Comparison of ENCODE assay signal across 14 mouse cellular contexts in genomic region chr9:69713577-69714327, GRCm38 (mm10). TPM values are rescaled to one million over a fixed set of nuclear protein-coding genes. Genes with fewer than 3 reads are reported as not detected.
DNase-seq lines count a peak whose midpoint lies in the region; ATAC-seq and TF ChIP-seq lines count a peak whose summit lies in the region.
"Had no signal": no experiment of that assay in that cellular context is flagged by ENCODE, and none has a peak within 500 bp of the region (broad histone marks: within the 10 kb centered on the region; RNA-seq: fewer than 3 reads in every experiment).

No protein-coding gene starts in this region.

- H3K4me2 ChIP-seq in lung, embryonic 14.5 days, result peak overlapping the region; percentile 43
- H3K4me2 ChIP-seq in hindbrain, embryonic 14.5 days (replicated peaks), result peak overlapping the region; percentile 29
- H3K4me2 ChIP-seq in neural tube, embryonic 11.5 days (ENCODE audit: low read depth), result no peak overlapping the region; the same call in 1 of the 2 replicates
- H3K4me2 ChIP-seq: heart, embryonic 15.5 days; liver, embryonic 11.5 days had no signal

- DNase-seq in lung, embryonic 14.5 days, result peak; percentile 56
- no peak for DNase-seq in lung, postnatal 36 days
- DNase-seq in embryo, embryonic 9.5 days (ENCODE audit: extremely low spot score), result peak; percentile 64
- DNase-seq in hindbrain, embryonic 14.5 days (ENCODE audit: low spot score), result peak; percentile 49
- DNase-seq in neural tube, embryonic 11.5 days (ENCODE audit: low spot score), result peak; percentile 78
- no peak for DNase-seq in ovary, postnatal 14 days (ENCODE audit: low spot score)
- DNase-seq in left cerebral cortex, adult 11 months (ENCODE audit: low spot score), result no peak
- DNase-seq in kidney, adult 11 months, result no peak
- DNase-seq: cerebellum, postnatal 36 days; layer of hippocampus, postnatal 36 days; right cerebral cortex, adult 18-20 months had no signal

- H3K9me3 ChIP-seq in lung, embryonic 14.5 days (ENCODE audit: low read depth, low read length), result no peaks in the 10 kb centered on the region
- H3K9me3 ChIP-seq in hindbrain, embryonic 14.5 days (ENCODE audit: control insufficient read depth, low read length), result no peaks in the 10 kb centered on the region
- no peaks in the 10 kb centered on the region for H3K9me3 ChIP-seq in neural tube, embryonic 11.5 days (ENCODE audit: control insufficient read depth, low read length)
- H3K9me3 ChIP-seq: heart, embryonic 15.5 days had no signal

- 0 out of 2 replicates have a peak, but pooled peaks have one; percentile 51 for ATAC-seq in lung, embryonic 14.5 days (ENCODE audit: insufficient read depth)
- ATAC-seq in hindbrain, embryonic 14.5 days (ENCODE audit: low FRiP score), result peak; percentile 77; the same call in 1 of the 2 replicates
- peak; percentile 89 for ATAC-seq in neural tube, embryonic 11.5 days (ENCODE audit: insufficient read depth, low FRiP score, low TSS enrichment)

- H3K4me3 ChIP-seq in lung, embryonic 14.5 days (ENCODE audit: low read depth, low read length), result no peak overlapping the region
- no peak overlapping the region for H3K4me3 ChIP-seq in hindbrain, embryonic 14.5 days (replicated peaks; ENCODE audit: low read length)
- H3K4me3 ChIP-seq in neural tube, embryonic 11.5 days (ENCODE audit: low read depth, low read length), result no peak overlapping the region
- H3K4me3 ChIP-seq: heart, embryonic 15.5 days had no signal

- H3K27me3 ChIP-seq in lung, embryonic 14.5 days (ENCODE audit: insufficient read depth, low read length), result no peaks in the 10 kb centered on the region
- 0 out of 2 replicates have a peak, but pooled peaks cover 5% of the 10 kb centered on the region for H3K27me3 ChIP-seq in hindbrain, embryonic 14.5 days (ENCODE audit: control insufficient read depth, insufficient read depth, low read length)
- no peaks in the 10 kb centered on the region for H3K27me3 ChIP-seq in neural tube, embryonic 11.5 days (ENCODE audit: control insufficient read depth, insufficient read depth, low read length)
- H3K27me3 ChIP-seq: heart, embryonic 15.5 days had no signal

- peaks cover 15% of the 10 kb centered on the region; the same call in 1 of the 2 replicates for H3K4me1 ChIP-seq in lung, embryonic 14.5 days (ENCODE audit: insufficient read depth)
- H3K4me1 ChIP-seq in hindbrain, embryonic 14.5 days (replicated peaks; ENCODE audit: control insufficient read depth, insufficient read depth, low read length), result no peaks in the 10 kb centered on the region
- H3K4me1 ChIP-seq in neural tube, embryonic 11.5 days (ENCODE audit: control insufficient read depth, insufficient read depth, low read length), result peaks cover 26% of the 10 kb centered on the region

- no peak for TF ChIP-seq CTCF in lung, embryonic 14.5 days (IDR thresholded peaks at IDR 0.05; ENCODE audit: low read depth)

- H3K27ac ChIP-seq in lung, embryonic 14.5 days (ENCODE audit: low read depth), result peak overlapping the region; percentile 87
- H3K27ac ChIP-seq in hindbrain, embryonic 14.5 days, result peak overlapping the region; percentile 63
- peak overlapping the region; percentile 69 for H3K27ac ChIP-seq in neural tube, embryonic 11.5 days (ENCODE audit: low read depth, low read length)
- H3K27ac ChIP-seq: heart, embryonic 15.5 days; kidney, postnatal 0 days had no signal

- no peaks in the 10 kb centered on the region for H3K36me3 ChIP-seq in lung, embryonic 14.5 days (ENCODE audit: insufficient read depth)
- no peaks in the 10 kb centered on the region for H3K36me3 ChIP-seq in hindbrain, embryonic 14.5 days (replicated peaks; ENCODE audit: control insufficient read depth, insufficient read depth)
- H3K36me3 ChIP-seq in neural tube, embryonic 11.5 days (ENCODE audit: control insufficient read depth, insufficient read depth, low read length), result no peaks in the 10 kb centered on the region
- H3K36me3 ChIP-seq: heart, embryonic 15.5 days had no signal

- H3K9ac ChIP-seq in lung, embryonic 14.5 days, result no peak overlapping the region
- H3K9ac ChIP-seq in hindbrain, embryonic 14.5 days, result no peak overlapping the region
- no peak overlapping the region for H3K9ac ChIP-seq in neural tube, embryonic 11.5 days (ENCODE audit: low read length)
- H3K9ac ChIP-seq: heart, embryonic 15.5 days had no signal

- WGBS in lung, embryonic 14.5 days, result 22% methylated on average over 18 of the region's 18 CpGs
- 10% methylated on average over 18 of the region's 18 CpGs for WGBS in hindbrain, embryonic 14.5 days
- 21% methylated on average over 18 of the region's 18 CpGs for WGBS in neural tube, embryonic 11.5 days

RNA-seq across cellular contexts. Expression of gene Foxb1, which starts 47.0 kb away (rescaled TPM):
- not detected in 2 replicates for polyA plus RNA-seq in lung, embryonic 14.5 days (2014; fragmentation: Nextera tagmentation; extraction: Ambion mirVana)
- 5.2 and 6.1 TPM in 2 replicates for polyA plus RNA-seq in hindbrain, embryonic 14.5 days (2014; fragmentation: Nextera tagmentation; extraction: Ambion mirVana)
- polyA plus RNA-seq in neural tube, embryonic 11.5 days (2014; fragmentation: Nextera tagmentation; extraction: Ambion mirVana), result 3.7 and 4.2 TPM in 2 replicates
- polyA plus RNA-seq: heart, embryonic 15.5 days; kidney, postnatal 0 days; liver, embryonic 11.5 days had no signal

Comparison
In these comparisons a context has a peak if more than half of its experiments do, and no peak if none do; other contexts are left out.
1. DNase-seq: peak in lung, embryonic 14.5 days (single experiment), embryo, embryonic 9.5 days (single experiment), hindbrain, embryonic 14.5 days (single experiment) and neural tube, embryonic 11.5 days (single experiment); none in lung, postnatal 36 days (single experiment), ovary, postnatal 14 days (single experiment), left cerebral cortex, adult 11 months (single experiment) and kidney, adult 11 months (single experiment).
2. Peak in every context shown above with its lines, with median percentiles within 50 percentile points of each other: ATAC-seq and H3K27ac ChIP-seq.